Mouse (Mus musculus) midbrain, embryonic 13.5 days (tissue): ENCODE measurements around the gene Grk6. TPM values are rescaled to one million over a fixed set of nuclear protein-coding genes. Genes with fewer than 3 reads are reported as not detected.
"Not testable (repeated sequence)": the region's sequence is repeated elsewhere in the genome, so short reads cannot be mapped to it uniquely, and the experiment has no call there.

ENCODE experiments used
- ATAC-seq: fragments of 200-750 bp; cut with Nextera tagmentation; 2 replicates; pipeline ENCODE4 v1.8.0; 2017; ENCODE audit warnings: mild to moderate bottlenecking, moderate TSS enrichment, moderate library complexity
- H3K27ac ChIP-seq: fragments of 300-500 bp; sonication (generic); 2 replicates; pipeline ENCODE4 v1.5.1; 2015; ENCODE audit warnings: inconsistent platforms, mild to moderate bottlenecking, moderate library complexity
- H3K27me3 ChIP-seq: fragments of 300-500 bp; sonication (generic); 2 replicates; pipeline ENCODE4 v1.6.1; 2015; ENCODE audit warnings: mild to moderate bottlenecking, inconsistent platforms
- H3K36me3 ChIP-seq: fragments of 300-500 bp; sonication (generic); 2 replicates; pipeline ENCODE4 v1.6.1; 2015; ENCODE audit warnings: mild to moderate bottlenecking, inconsistent platforms
- H3K4me1 ChIP-seq: fragments of 300-500 bp; sonication (generic); replicated peaks from 2 replicates; pipeline ENCODE4 v1.6.1; 2015; ENCODE audit warnings: inconsistent platforms
- H3K4me2 ChIP-seq: fragments of 300-500 bp; sonication (generic); replicated peaks from 2 replicates; pipeline ENCODE4 v1.6.1; 2015; ENCODE audit warnings: moderate library complexity, mild to moderate bottlenecking, inconsistent platforms
- H3K4me3 ChIP-seq: fragments of 300-500 bp; sonication (generic); replicated peaks from 2 replicates; pipeline ENCODE4 v1.5.1; 2015; ENCODE audit warnings: mild to moderate bottlenecking, inconsistent platforms
- H3K9ac ChIP-seq: fragments of 300-500 bp; sonication (generic); replicated peaks from 2 replicates; pipeline ENCODE4 v1.6.1; 2015; ENCODE audit warnings: mild to moderate bottlenecking, inconsistent platforms
- H3K9me3 ChIP-seq: fragments of 300-500 bp; sonication (generic); 2 replicates; pipeline ENCODE4 v1.6.1; 2016; ENCODE audit warnings: mild to moderate bottlenecking, inconsistent platforms
- WGBS: fragments of 180-500 bp; shearing (Covaris S2); methylation state at CpG from one replicate; pipeline ENCODE4 v1.1.7; 2015; 5-methylcytosine and 5-hydroxymethylcytosine counted together
- polyA plus RNA-seq: library from polyadenylated mRNA; unstranded; fragments of >200 nt; fragmentation: Nextera tagmentation; extraction: Ambion mirVana; gene quantifications from 2 replicates; pipeline ENCODE4 v1.2.1, GENCODE M21; 2015

The Grk6 gene
- polyA plus RNA-seq, 1 experiment from 2014 or later: 35.7 TPM

DNA sequence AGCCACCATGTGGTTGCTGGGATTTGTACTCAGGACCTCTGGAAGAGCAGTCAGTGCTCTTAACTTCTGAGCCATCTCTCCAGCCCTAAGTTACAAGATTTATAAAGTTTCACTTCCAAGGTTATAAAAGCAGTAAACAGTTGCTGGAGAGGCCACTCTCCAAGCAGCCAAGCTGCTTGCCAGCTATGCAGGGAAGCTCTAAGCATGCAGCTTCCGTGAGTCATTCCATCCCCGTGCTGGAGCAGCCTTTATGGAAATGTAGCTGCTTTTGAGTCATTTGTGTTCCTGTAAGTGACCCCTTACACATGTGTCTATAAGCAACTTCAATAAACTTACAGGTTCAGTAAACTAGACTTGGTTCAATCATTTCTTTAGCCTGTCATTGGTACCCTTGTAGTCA is 14.3 kb upstream of the Grk6 start:
- H3K9me3 ChIP-seq: no peaks in the 10 kb centered on the region
- no peak overlapping the region for H3K27ac ChIP-seq
- H3K4me2 ChIP-seq: no peak overlapping the region
- H3K36me3 ChIP-seq: no peaks in the 10 kb centered on the region
- H3K4me1 ChIP-seq: no peaks in the 10 kb centered on the region
- peaks cover 7% of the 10 kb centered on the region; the same call in 1 of the 2 replicates for H3K27me3 ChIP-seq
- no peak for ATAC-seq
- 85% methylated on average over 2 of the region's 2 CpGs for WGBS
- no peak overlapping the region for H3K4me3 ChIP-seq
- H3K9ac ChIP-seq: no peak overlapping the region

DNA sequence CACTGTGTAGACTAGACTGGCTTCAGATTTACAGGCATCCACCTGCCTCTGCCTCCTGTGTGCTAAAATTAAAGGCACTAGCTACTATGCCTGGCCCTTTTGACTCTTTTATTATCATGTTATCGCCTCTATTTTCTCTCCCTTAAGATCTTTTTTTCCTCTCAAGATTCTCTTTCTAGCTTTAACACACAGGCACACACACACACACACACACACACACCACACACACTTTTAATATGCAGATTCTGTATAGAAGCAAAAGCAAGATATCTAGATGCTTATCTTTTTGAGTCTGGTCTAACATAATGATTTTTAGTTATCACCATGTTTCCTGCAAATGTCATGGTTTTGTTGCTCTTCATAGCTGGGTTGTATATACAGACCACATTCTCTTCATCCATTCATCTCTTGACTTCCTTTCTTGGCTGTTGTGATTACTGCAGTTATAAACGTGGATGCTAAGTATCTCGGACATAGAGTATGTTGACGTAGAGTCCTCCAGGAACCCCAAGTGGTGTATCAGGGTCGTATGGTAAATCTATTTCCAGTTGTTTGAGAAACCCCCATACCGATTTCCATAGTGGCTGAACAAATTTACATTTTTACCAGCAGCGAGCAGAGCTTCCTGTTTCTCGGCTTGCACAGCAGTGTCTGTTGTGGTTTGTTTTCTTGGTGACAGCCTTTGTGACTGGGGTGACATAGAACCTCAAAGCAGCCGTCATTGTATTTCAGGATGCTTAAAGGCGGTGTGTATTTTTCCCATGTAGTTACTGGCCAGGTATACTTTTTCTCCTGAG is 12.8 kb upstream of the Grk6 start:
- H3K36me3 ChIP-seq: no peaks in the 10 kb centered on the region
- H3K4me3 ChIP-seq: no peak overlapping the region
- WGBS: 85% methylated on average over 10 of the region's 10 CpGs
- no peak overlapping the region for H3K27ac ChIP-seq
- H3K9me3 ChIP-seq: no peaks in the 10 kb centered on the region
- H3K4me2 ChIP-seq: no peak overlapping the region
- peaks cover 7% of the 10 kb centered on the region; the same call in 1 of the 2 replicates for H3K27me3 ChIP-seq
- no peaks in the 10 kb centered on the region for H3K4me1 ChIP-seq
- no peak for ATAC-seq
- no peak overlapping the region for H3K9ac ChIP-seq

DNA sequence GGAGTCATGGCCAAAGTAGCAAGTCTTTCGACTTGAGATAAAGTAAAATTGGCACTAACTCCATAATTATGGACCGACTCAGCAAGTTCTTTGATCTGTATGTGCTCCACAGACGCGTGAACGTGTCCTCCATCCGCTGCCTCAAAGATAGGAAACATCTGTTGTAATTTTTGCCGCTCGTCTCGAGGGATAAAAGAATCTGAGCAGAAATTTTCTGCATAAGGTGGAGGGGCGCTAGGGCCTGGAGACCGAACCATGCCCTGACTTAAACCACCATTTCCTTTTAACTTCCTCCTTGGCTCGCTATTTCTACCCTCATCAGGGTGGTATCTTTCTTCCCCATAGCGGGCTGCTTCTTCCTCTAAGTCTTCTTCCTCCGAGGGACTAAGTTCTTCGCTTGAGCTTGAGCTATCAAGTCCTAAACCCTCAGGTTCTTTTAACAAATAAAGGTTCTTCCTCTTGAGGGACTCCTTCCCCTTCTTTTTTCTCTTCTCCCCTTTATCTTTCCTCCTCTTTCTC is 7.7 kb upstream of the Grk6 start:
- not testable (repeated sequence) for H3K9me3 ChIP-seq, H3K4me2 ChIP-seq, H3K4me1 ChIP-seq, H3K27me3 ChIP-seq, H3K4me3 ChIP-seq, ATAC-seq, H3K36me3 ChIP-seq, H3K9ac ChIP-seq, H3K27ac ChIP-seq
- 90% methylated on average over 15 of the region's 15 CpGs for WGBS

DNA sequence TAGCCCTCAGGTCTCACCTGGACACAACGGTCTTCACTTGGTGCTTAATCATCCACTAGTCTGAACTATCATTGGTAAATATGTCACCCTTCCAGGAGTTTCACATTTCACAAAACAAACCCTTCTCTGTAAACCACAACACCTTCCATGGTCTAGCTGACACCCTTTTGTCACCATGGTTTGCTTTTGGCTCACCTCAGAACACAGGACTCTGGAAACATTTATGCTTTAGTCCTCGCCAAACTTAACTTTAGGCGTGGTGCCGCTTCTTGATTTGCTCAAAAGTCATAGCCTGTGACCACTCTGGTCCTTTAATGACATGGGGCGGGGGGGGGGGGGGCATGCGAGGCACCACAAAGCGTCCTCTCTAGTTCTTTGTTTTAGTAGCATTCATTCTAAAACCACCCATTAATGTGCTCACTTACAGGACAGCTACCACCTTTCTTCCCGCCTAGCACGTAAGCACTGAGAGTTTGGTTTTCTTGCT is 1.0 kb upstream of the Grk6 start:
- ATAC-seq: no peak
- H3K36me3 ChIP-seq: no peaks in the 10 kb centered on the region
- no peaks in the 10 kb centered on the region for H3K27me3 ChIP-seq
- H3K4me3 ChIP-seq: peak overlapping the region; percentile 90
- peak overlapping the region; percentile 62 for H3K4me2 ChIP-seq
- H3K9ac ChIP-seq: peak overlapping the region; percentile 66
- WGBS: 46% methylated on average over 9 of the region's 9 CpGs
- peaks cover 37% of the 10 kb centered on the region for H3K4me1 ChIP-seq
- H3K27ac ChIP-seq: peak overlapping the region; percentile 93
- no peaks in the 10 kb centered on the region for H3K9me3 ChIP-seq

DNA sequence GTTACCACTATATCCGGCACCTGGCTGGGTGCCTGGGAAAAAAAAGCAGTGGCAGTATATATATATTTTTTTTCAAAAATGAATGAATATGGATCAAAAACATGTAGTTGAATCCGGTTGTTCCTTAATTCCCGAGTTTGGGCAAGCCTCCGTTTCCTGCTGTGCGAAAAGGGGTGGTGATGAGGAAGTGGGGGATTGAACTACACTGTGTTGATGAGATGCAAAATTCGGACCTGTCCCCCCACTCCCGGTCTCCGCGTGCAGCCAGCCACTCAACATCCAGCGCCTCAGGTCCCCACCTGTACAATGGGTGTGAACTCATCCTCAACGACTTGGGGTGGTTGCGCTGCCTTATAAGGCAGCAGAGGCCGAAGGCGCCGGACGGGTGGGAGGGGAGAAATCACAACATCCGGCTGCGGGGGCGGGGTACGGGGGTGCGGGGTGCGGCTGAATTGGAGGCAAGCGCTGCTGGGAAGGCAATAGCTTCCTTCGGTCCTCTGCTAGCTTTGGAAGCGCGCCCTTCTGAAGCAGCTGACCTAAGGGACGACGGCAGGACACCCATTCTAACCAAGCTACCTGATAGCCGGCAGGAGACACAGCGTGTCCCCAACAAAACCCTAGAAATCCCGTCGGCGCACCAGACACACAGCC is 461 bp upstream of the Grk6 start:
- H3K36me3 ChIP-seq: peaks cover 3% of the 10 kb centered on the region; the same call in 1 of the 2 replicates
- H3K9ac ChIP-seq: peak overlapping the region; percentile 66
- peak overlapping the region; percentile 93 for H3K27ac ChIP-seq
- 1% methylated on average over 33 of the region's 33 CpGs for WGBS
- no peaks in the 10 kb centered on the region for H3K9me3 ChIP-seq
- no peaks in the 10 kb centered on the region for H3K27me3 ChIP-seq
- peak; percentile 72 for ATAC-seq
- H3K4me1 ChIP-seq: peaks cover 37% of the 10 kb centered on the region
- H3K4me3 ChIP-seq: peak overlapping the region; percentile 90
- H3K4me2 ChIP-seq: peak overlapping the region; percentile 62

DNA sequence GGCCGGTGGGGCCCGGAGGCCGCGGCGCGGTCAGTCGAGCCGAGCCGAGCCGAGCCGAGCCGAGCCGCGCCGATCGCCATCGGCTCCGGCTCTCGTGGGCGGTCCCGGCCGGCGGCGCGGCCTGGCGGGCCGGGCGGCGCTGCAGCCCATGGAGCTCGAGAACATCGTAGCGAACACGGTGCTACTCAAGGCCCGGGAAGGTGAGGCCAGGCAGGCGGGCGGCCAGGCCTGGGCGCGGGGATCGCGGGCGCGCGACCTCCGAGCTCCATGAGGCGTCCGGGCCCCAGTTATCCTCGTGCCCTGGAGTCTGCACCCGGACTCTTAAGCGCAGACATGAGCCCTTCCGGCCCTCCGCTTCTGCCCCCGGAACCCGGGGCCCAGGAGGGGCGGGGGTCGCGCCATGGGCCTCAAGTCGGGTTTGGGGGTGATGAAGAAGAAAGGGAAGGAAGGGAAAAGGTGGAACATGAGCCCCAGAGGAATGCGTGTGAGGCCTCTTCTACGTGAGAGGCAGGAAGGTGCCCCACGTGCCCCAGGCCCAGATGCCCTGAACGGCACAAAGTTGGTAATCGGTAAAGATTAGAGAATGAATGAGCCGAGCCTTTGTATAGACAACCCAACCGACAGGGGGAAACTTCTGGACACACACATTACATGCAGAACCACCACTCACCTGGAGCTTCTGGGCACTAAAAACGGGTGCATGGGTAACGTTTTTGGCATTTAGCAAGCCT is 654 bp downstream of the Grk6 start:
- peak overlapping the region; percentile 90 for H3K4me3 ChIP-seq
- whole genome bisulfite sequencing: under 1% methylated on average over 63 of the region's 66 CpGs
- ATAC-seq: no peak
- H3K27ac ChIP-seq: peak overlapping the region; percentile 93
- H3K4me2 ChIP-seq: peak overlapping the region; percentile 91
- H3K4me1 ChIP-seq: peaks cover 37% of the 10 kb centered on the region
- H3K36me3 ChIP-seq: peaks cover 14% of the 10 kb centered on the region
- H3K27me3 ChIP-seq: no peaks in the 10 kb centered on the region
- H3K9ac ChIP-seq: peak overlapping the region; percentile 96
- H3K9me3 ChIP-seq: no peaks in the 10 kb centered on the region

DNA sequence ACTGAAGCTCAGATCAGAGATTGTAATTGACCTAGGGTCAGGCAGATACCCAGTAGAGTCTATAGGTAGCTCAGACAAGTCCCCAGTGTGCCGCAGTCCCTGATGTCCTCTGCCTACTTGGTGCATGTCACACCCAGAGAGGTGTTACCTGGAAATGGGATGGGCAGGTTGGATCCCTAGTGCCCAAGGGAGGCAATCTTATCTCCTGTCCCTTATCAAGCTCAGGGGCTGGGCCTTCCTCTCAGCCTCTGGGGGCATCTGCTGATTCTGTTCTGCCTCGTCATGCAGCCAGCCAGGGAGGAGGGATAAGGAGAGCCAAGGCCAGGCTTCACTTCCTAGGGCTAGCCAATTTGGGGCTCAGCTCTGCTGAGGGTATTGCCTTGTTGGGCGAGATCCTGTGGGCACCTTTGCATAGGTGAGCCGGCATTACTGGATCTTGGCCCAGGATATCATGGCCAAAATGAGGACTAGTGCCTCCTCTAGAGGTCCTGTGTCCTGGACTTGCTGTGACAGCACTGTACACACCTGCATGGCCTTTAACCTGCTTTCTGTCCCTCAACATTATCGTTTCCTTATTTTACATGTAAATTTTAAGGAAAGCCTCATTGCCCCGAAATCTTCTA is 1.7 kb downstream of the Grk6 start:
- Histone ChIP-seq H3K9ac (peak overlapping the region; percentile 96), H3K4me1 (peaks cover 37% of the 10 kb centered on the region)
- 78% methylated on average over 6 of the region's 6 CpGs for WGBS

DNA sequence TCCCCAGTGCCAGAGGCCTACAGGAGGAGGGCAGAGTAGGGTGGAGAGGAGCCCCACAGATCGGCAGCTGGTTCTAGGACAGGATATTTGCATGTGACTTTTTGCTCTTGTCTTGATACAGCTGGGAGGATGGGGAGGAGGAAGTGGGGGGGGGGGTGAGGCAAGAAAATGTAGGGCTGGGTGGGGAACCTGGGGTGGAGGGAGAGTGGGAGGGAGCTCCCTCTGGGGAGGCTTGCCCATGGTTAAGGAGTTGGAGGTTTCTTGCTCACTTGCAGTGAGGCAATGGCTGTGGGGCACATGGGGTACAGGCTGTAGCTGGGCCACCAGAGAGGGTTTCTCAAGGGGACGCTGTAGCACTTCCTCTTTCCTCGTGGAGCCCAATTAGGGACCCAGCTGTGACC is 2.7 kb downstream of the Grk6 start:
- WGBS: 65% methylated on average over 3 of the region's 3 CpGs
- H3K4me2 ChIP-seq: no peak overlapping the region

More for the DNA sequence above, 1.7 kb downstream of the Grk6 start:
- Histone ChIP-seq H3K27me3 (no peaks in the 10 kb centered on the region), H3K9me3 (no peaks in the 10 kb centered on the region), H3K27ac (no peak overlapping the region), H3K4me2 (peak overlapping the region; percentile 91), H3K36me3 (peaks cover 24% of the 10 kb centered on the region), H3K4me3 (peak overlapping the region; percentile 90)
- ATAC-seq: no peak

DNA sequence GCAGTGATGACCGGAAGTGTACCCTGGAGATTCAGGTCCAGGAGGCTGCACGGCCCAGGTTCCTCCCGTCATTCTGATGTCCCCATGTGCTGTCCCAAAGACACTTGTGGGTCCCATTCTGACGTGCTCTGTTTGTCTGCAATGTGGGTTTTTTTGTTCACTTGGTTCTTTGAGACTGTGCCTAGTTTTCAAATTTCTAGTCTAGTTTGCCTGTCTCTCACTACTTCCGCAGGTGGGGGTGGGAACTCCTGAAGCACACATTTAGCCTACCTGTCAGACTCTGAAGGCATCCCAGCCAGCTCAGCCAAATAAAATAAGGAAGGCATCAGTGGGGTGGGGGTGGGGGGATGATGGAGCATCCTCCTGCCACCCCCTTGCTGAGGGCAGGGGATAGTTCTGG is 3.3 kb downstream of the Grk6 start:
- WGBS: 94% methylated on average over 5 of the region's 5 CpGs
- peaks cover 37% of the 10 kb centered on the region for H3K4me1 ChIP-seq
- no peak overlapping the region for H3K9ac ChIP-seq

More for the DNA sequence above, 2.7 kb downstream of the Grk6 start:
- Histone ChIP-seq H3K9ac (peak overlapping the region; percentile 96; the same call in 1 of the 2 replicates), H3K36me3 (peaks cover 34% of the 10 kb centered on the region), H3K27ac (no peak overlapping the region), H3K4me1 (peaks cover 37% of the 10 kb centered on the region), H3K27me3 (no peaks in the 10 kb centered on the region), H3K9me3 (no peaks in the 10 kb centered on the region), H3K4me3 (no peak overlapping the region)
- no peak for ATAC-seq

DNA sequence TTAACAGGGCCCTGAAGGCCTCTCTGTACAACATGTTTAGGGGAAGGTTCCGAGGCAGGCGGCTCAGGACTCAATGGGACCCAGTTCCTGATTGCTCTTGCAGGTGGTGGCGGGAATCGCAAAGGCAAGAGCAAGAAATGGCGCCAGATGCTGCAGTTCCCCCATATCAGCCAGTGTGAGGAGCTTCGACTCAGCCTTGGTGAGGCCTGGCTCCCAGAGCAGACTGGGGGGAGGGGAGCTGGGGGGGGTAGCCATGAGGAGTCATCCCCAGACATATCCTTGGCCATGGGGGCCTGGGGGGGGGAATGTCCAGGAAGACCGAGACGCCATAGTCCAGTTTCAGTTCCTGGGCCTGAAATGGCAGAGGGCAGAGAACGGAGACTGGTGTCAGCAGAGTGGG is 4.3 kb downstream of the Grk6 start:
- Histone ChIP-seq H3K27ac (no peak overlapping the region), H3K36me3 (peaks cover 50% of the 10 kb centered on the region)
- 96% methylated on average over 9 of the region's 9 CpGs for WGBS

More for the DNA sequence above, 3.3 kb downstream of the Grk6 start:
- no peak for ATAC-seq
- Histone ChIP-seq H3K27me3 (no peaks in the 10 kb centered on the region), H3K4me2 (no peak overlapping the region), H3K36me3 (peaks cover 40% of the 10 kb centered on the region), H3K4me3 (no peak overlapping the region), H3K9me3 (no peaks in the 10 kb centered on the region), H3K27ac (no peak overlapping the region)

DNA sequence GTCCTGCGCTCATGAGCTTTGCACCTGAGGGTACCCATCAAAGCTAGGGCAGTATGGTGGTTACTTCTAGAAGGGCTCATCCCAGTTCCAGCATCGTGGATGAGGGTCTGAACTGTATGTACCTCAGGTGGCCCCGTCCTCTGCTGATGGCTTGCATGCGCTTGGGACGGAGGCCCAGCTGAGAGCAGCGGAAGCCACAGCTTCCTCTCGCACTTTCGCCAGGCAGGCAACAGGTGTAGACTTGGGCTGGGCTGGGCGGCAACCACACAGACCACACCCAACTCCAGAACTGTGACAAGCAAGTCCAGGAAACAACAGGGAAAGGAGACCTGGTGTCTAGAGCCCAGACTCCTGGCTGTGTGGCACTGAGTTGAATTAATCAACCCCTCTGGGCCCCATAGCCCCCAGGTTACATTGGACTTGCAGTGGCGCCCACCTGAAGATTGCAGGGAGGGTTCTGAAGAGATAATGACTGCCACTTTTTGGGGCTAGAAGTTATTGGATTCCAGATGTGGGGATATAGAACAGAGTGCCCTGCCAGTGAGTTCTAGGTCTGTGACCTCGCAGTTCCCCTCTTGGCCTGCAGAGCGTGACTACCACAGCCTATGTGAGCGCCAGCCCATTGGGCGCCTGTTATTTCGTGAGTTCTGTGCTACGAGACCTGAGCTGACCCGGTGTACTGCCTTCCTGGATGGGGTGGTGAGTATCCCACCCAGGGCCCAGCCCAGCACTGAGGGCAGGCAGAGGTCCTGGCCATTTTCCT is 5.0 kb downstream of the Grk6 start:
- Histone ChIP-seq H3K4me1 (peaks cover 27% of the 10 kb centered on the region), H3K9me3 (no peaks in the 10 kb centered on the region), H3K4me2 (no peak overlapping the region), H3K9ac (no peak overlapping the region), H3K27me3 (no peaks in the 10 kb centered on the region), H3K27ac (no peak overlapping the region), H3K36me3 (peaks cover 57% of the 10 kb centered on the region), H3K4me3 (no peak overlapping the region)
- ATAC-seq: no peak
- WGBS: 94% methylated on average over 17 of the region's 17 CpGs

More for the DNA sequence above, 4.3 kb downstream of the Grk6 start:
- Histone ChIP-seq H3K4me2 (no peak overlapping the region), H3K4me1 (peaks cover 29% of the 10 kb centered on the region), H3K9me3 (no peaks in the 10 kb centered on the region), H3K9ac (no peak overlapping the region), H3K4me3 (no peak overlapping the region), H3K27me3 (no peaks in the 10 kb centered on the region)
- no peak for ATAC-seq
